Mouse (Mus musculus) naive thymus-derived CD4-positive, alpha-beta T cell, adult 5 months (primary cell): ENCODE measurements around the gene Nrm. TPM values are rescaled to one million over a fixed set of nuclear protein-coding genes. Genes with fewer than 3 reads are reported as not detected.

Source experiments
- polyA plus RNA-seq: library from polyadenylated mRNA; unstranded; fragments of 100-300 nt; shearing (Covaris generic); gene quantifications from one replicate; pipeline ENCODE4 v1.2.1, GENCODE M21; 2017

Gene Nrm
- polyA plus RNA-seq: 25.9 TPM

GRCm38 (mm10) chr17:35861198-35861857, at the start of gene Nrm:
Gene Nrm (plus strand): TSS chr17:35861318.

GRCm38 (mm10) chr17:35821439-35822430, 39.4 kb upstream of the Nrm start, which contains the start of gene Ier3:
Gene Ier3 (plus strand): TSS chr17:35821684.

GRCm38 (mm10) chr17:35822964-35823937, 37.9 kb upstream of the Nrm start, which contains the start of gene Flot1:
Gene Flot1 (plus strand): TSS chr17:35823230.

GRCm38 (mm10) chr17:35838122-35838544, 23.0 kb upstream of the Nrm start, which contains the start of gene Tubb5:
Gene Tubb5 (minus strand): TSS chr17:35838306.

GRCm38 (mm10) chr17:35841076-35841950, 19.8 kb upstream of the Nrm start, which contains the start of gene Mdc1:
Gene Mdc1 (plus strand): TSS chr17:35841515.

GRCm38 (mm10) chr17:35865481-35866280, 4.6 kb downstream of the Nrm start, which contains the start of gene Ppp1r18:
Gene Ppp1r18 (plus strand): TSS chr17:35865593.

GRCm38 (mm10) chr17:35879245-35880057, 18.3 kb downstream of the Nrm start, which contains the start of gene Dhx16:
Gene Dhx16 (plus strand): TSS chr17:35879819.

GRCm38 (mm10) chr17:35896781-35897643, 35.9 kb downstream of the Nrm start, which contains the start of gene 2310061I04Rik:
Gene 2310061I04Rik (minus strand): TSS chr17:35897431.

GRCm38 (mm10) chr17:35909919-35910369, 48.8 kb downstream of the Nrm start, which contains the start of gene Atat1:
Gene Atat1 (minus strand): TSS chr17:35910075.

Other genes with a start within 250 kb of the Nrm start
- gene Gm9573, start 234.7 kb upstream of the Nrm start, polyA plus RNA-seq: not detected
- not detected for gene Mucl3, start 217.6 kb upstream of the Nrm start, polyA plus RNA-seq
- 26.4 TPM for gene Vars2, start 193.7 kb upstream of the Nrm start, polyA plus RNA-seq
- gene Gtf2h4, start 187.6 kb upstream of the Nrm start, polyA plus RNA-seq: 16.5 TPM
- gene Ddr1, start 156.7 kb upstream of the Nrm start, polyA plus RNA-seq: 10.6 TPM
- not detected for gene Ier3, start 39.6 kb upstream of the Nrm start, polyA plus RNA-seq
- gene Flot1, start 38.1 kb upstream of the Nrm start, polyA plus RNA-seq: 40.9 TPM
- gene Tubb5, start 23.0 kb upstream of the Nrm start, polyA plus RNA-seq: 73.9 TPM
- gene Mdc1, start 19.8 kb upstream of the Nrm start, polyA plus RNA-seq: 12.0 TPM
- gene Ppp1r18, start 4.3 kb downstream of the Nrm start, polyA plus RNA-seq: 297 TPM
- 58.7 TPM for gene Dhx16, start 18.5 kb downstream of the Nrm start, polyA plus RNA-seq
- 30.8 TPM for gene 2310061I04Rik, start 36.1 kb downstream of the Nrm start, polyA plus RNA-seq
- 4.5 TPM for gene Atat1, start 48.8 kb downstream of the Nrm start, polyA plus RNA-seq
- gene Mrps18b, start 55.1 kb downstream of the Nrm start, polyA plus RNA-seq: 99.6 TPM
- 53.6 TPM for gene Ppp1r10, start 55.1 kb downstream of the Nrm start, polyA plus RNA-seq
- gene Abcf1, start 108.4 kb downstream of the Nrm start, polyA plus RNA-seq: 145 TPM
- gene Gnl1, start 118.5 kb downstream of the Nrm start, polyA plus RNA-seq: 75.6 TPM
- gene Prr3, start 118.9 kb downstream of the Nrm start, polyA plus RNA-seq: 35.3 TPM
- 12.1 TPM for gene H2-T24, start 159.2 kb downstream of the Nrm start, polyA plus RNA-seq
- gene H2-T23, start 171.5 kb downstream of the Nrm start, polyA plus RNA-seq: 382 TPM
- gene H2-T22, start 181.4 kb downstream of the Nrm start, polyA plus RNA-seq: 160 TPM
- 0.62 TPM for gene Gm6034, start 181.6 kb downstream of the Nrm start, polyA plus RNA-seq
- not detected for gene Gm11127, start 197.1 kb downstream of the Nrm start, polyA plus RNA-seq